Mouse (Mus musculus) liver, embryonic 12.5 days (tissue): ENCODE data around the gene Gucy2d. TPM values are rescaled to one million over a fixed set of nuclear protein-coding genes. Genes with fewer than 3 reads are reported as not detected.

Source experiments
- ATAC-seq: fragments of 200-750 bp; cut with Nextera tagmentation; 2 replicates; pipeline ENCODE4 v1.8.0; 2017; ENCODE audit warnings: moderate number of reproducible peaks, mild to moderate bottlenecking, moderate library complexity
- H3K27ac ChIP-seq: fragments of 300-500 bp; sonication (generic); 2 replicates; pipeline ENCODE4 v1.5.1; 2016; ENCODE audit warnings: mild to moderate bottlenecking
- H3K27me3 ChIP-seq: fragments of 300-500 bp; sonication (generic); replicated peaks from 2 replicates; pipeline ENCODE4 v1.6.1; 2016; ENCODE audit warnings: mild to moderate bottlenecking, moderate library complexity
- H3K36me3 ChIP-seq: fragments of 300-500 bp; sonication (generic); 2 replicates; pipeline ENCODE4 v1.6.1; 2016; ENCODE audit warnings: mild to moderate bottlenecking, moderate library complexity
- H3K4me1 ChIP-seq: fragments of 300-500 bp; sonication (generic); 2 replicates; pipeline ENCODE4 v1.6.1; 2016
- H3K4me2 ChIP-seq: fragments of 300-500 bp; sonication (generic); 2 replicates; pipeline ENCODE4 v1.6.1; 2016; ENCODE audit warnings: mild to moderate bottlenecking, moderate library complexity
- H3K4me3 ChIP-seq: fragments of 300-500 bp; sonication (generic); 2 replicates; pipeline ENCODE4 v1.5.1; 2016; ENCODE audit warnings: mild to moderate bottlenecking, moderate library complexity
- H3K9ac ChIP-seq: fragments of 300-500 bp; sonication (generic); 2 replicates; pipeline ENCODE4 v1.6.1; 2016; ENCODE audit warnings: mild to moderate bottlenecking, moderate library complexity
- H3K9me3 ChIP-seq: fragments of 300-500 bp; sonication (generic); replicated peaks from 2 replicates; pipeline ENCODE4 v1.6.1; 2016; ENCODE audit warnings: mild to moderate bottlenecking, moderate library complexity
- WGBS: fragments of 180-500 bp; shearing (Covaris S2); methylation state at CpG from one replicate; pipeline ENCODE4 v1.1.7; 2016; ENCODE audit not compliant: insufficient replicate concordance; 5-methylcytosine and 5-hydroxymethylcytosine counted together
- polyA plus RNA-seq: library from polyadenylated mRNA; unstranded; fragments of >200 nt; fragmentation: Nextera tagmentation; extraction: Ambion mirVana; gene quantifications from 2 replicates; pipeline ENCODE4 v1.2.1, GENCODE M21; 2016

The Gucy2d gene
- polyA plus RNA-seq, 1 experiment from 2014 or later: not detected

- Histone ChIP-seq H3K36me3 (no peaks in the 10 kb centered on the region), H3K9me3 (no peaks in the 10 kb centered on the region), H3K4me3 (no peak overlapping the region), H3K9ac (no peak overlapping the region), H3K4me2 (no peak overlapping the region), H3K27me3 (0 out of 2 replicates have a peak, but pooled peaks cover 6% of the 10 kb centered on the region), H3K27ac (no peak overlapping the region), H3K4me1 (no peaks in the 10 kb centered on the region)
- WGBS: 59% methylated on average over 9 of the region's 9 CpGs
- ATAC-seq: no peak
These were observed 9.5 kb downstream of the Gucy2d start for GRCm38 (mm10) chr7:98449696-98450095.

DNA sequence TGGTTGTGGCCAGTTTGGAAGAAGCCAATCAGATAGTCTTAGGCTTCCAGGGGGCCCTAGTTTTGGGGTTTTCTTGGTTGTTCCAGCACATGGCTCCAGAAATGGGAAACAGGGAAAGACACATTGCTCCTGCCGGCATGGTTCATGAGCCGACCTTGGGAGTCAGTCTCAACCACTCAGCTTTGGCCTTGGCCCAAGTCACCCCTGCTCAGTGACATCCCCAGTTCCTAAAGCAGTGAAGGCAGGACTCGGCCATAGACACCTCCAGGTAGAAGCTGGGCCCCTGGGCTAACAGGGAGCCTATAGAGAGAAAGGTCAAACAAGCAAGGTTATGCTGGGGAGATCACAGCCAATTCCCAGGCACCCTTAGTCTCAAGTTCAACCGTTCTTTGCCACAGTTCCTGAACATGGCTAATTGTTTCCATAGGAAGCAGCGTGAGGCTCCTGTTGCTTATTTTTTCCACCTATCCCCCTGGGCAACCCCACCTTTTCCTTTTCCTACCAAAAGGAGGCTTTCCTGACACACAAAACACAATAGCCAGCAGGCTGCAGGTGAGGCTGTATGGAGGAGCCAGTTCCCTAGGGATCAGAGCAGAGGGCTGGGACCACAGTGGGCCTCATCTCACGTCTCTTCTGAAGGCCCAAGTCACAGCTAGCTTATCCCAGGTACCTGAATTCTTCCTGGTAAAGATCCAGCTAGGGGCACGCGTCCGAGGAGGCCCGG, 14.3 kb downstream of the Gucy2d start:
- no peak overlapping the region for H3K27ac ChIP-seq
- WGBS: 70% methylated on average over 10 of the region's 10 CpGs
- ATAC-seq: no peak
- no peak overlapping the region for H3K4me3 ChIP-seq
- no peaks in the 10 kb centered on the region for H3K9me3 ChIP-seq
- 0 out of 2 replicates have a peak, but pooled peaks cover 6% of the 10 kb centered on the region for H3K27me3 ChIP-seq
- H3K4me2 ChIP-seq: no peak overlapping the region
- no peaks in the 10 kb centered on the region for H3K36me3 ChIP-seq
- no peak overlapping the region for H3K9ac ChIP-seq
- no peaks in the 10 kb centered on the region for H3K4me1 ChIP-seq

- H3K27ac ChIP-seq: no peak overlapping the region
- H3K9ac ChIP-seq: no peak overlapping the region
- no peaks in the 10 kb centered on the region for H3K4me1 ChIP-seq
- 0 out of 2 replicates have a peak, but pooled peaks cover 7% of the 10 kb centered on the region for H3K27me3 ChIP-seq
- H3K4me3 ChIP-seq: no peak overlapping the region
- no peak overlapping the region for H3K4me2 ChIP-seq
- ATAC-seq: no peak
- no peaks in the 10 kb centered on the region for H3K36me3 ChIP-seq
- WGBS: 68% methylated on average over 7 of the region's 7 CpGs
- no peaks in the 10 kb centered on the region for H3K9me3 ChIP-seq
These were observed 20.1 kb downstream of the Gucy2d start for GRCm38 (mm10) chr7:98460319-98460718.

DNA sequence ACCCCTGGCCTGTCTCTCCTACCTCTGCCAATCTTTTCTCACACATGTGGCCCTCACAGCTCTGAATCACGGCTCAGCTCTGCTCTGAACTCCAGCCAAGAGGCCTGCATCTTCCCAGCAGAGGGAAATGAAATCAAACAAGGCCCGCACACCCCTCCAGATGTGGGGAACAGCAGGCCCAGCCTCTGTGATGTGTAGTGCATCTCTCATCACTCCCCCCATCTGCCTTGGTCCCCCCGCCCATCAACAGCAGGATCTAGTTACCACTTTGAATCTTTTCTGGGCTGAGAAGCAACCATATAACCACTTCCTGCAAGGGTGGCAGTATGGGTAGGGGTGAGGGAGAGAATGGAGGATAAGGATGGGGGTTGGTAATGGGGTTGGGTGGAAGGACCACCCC, 28.9 kb downstream of the Gucy2d start:
- no peak for ATAC-seq
- Histone ChIP-seq H3K36me3 (no peaks in the 10 kb centered on the region), H3K9ac (no peak overlapping the region), H3K27me3 (no peaks in the 10 kb centered on the region; the same call in 1 of the 2 replicates), H3K27ac (no peak overlapping the region), H3K4me1 (no peaks in the 10 kb centered on the region), H3K4me2 (no peak overlapping the region), H3K4me3 (no peak overlapping the region), H3K9me3 (no peaks in the 10 kb centered on the region)
- WGBS: 50% methylated on average over 3 of the region's 3 CpGs

DNA sequence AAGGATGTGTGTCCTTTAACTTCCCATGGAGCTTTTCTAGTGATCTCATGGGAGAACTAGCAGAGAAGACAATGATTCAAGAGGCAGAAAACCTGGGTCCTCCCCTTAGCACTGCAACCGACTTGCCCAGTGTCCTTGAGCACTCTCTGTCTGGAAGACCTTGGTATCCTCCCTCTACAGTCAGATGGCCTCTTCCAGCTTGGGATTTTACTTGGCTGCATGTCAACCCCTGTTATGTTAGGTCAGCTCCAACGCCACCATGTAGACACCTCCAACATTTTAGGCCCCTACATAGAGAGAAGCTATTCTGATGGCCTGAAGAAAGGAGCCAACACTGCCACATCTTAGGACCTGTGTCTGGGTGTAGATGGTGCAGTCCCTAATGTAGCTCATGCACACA, 32.3 kb downstream of the Gucy2d start:
- no peaks in the 10 kb centered on the region; the same call in 1 of the 2 replicates for H3K27me3 ChIP-seq
- H3K4me2 ChIP-seq: no peak overlapping the region
- H3K36me3 ChIP-seq: no peaks in the 10 kb centered on the region
- no peak for ATAC-seq
- H3K9ac ChIP-seq: no peak overlapping the region
- no peak overlapping the region for H3K4me3 ChIP-seq
- no peaks in the 10 kb centered on the region for H3K4me1 ChIP-seq
- no peak overlapping the region for H3K27ac ChIP-seq
- H3K9me3 ChIP-seq: no peaks in the 10 kb centered on the region
- WGBS: 66% methylated on average over 2 of the region's 2 CpGs

DNA sequence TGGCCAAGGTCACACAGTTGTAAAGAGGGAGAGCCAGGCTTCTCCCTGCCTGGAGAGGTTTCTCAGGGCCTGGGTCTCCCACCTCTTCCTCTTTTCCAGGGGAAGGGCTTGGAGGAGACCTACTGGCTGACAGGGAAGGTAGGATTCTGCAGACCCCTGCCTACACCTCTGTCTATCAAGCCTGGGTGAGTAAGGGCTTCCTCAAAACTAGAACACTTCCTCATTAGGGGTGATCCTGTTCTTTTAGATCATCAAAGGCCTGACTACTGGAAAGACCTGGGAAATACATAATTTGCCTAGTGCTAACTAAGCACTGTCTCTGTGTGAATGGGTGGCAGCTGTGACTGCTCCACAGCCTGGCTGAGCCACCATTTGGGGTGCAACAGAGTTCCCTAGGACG, 34.3 kb downstream of the Gucy2d start:
- no peak overlapping the region for H3K4me2 ChIP-seq
- H3K36me3 ChIP-seq: no peaks in the 10 kb centered on the region
- ATAC-seq: no peak

DNA sequence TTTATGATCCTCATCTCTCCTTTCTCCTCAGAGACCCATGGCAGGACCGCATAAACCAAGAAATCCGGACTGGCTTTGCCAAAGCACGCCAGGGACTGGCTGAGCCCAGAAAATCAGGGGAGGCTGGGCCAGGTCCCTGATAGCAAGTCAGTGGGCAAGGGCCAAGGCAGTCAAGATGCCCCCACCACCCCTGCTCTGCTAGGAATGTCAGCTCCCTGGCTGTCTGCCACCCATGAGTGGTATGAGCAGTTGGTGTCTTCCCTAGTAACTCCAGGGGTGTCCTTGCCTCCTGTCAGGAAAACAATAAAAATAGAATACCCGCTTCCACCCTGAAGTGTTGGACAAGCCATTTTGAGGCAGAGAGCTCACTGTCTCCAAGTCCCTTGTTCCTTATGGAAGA, 36.9 kb downstream of the Gucy2d start:
- H3K4me2 ChIP-seq: no peak overlapping the region
- 78% methylated on average over 4 of the region's 4 CpGs for WGBS

More for the DNA sequence above, 34.3 kb downstream of the Gucy2d start:
- Histone ChIP-seq H3K27me3 (no peaks in the 10 kb centered on the region), H3K4me3 (no peak overlapping the region), H3K9me3 (no peaks in the 10 kb centered on the region), H3K4me1 (no peaks in the 10 kb centered on the region), H3K9ac (no peak overlapping the region), H3K27ac (no peak overlapping the region)
- 43% methylated on average over 1 of the region's 1 CpGs for whole genome bisulfite sequencing

DNA sequence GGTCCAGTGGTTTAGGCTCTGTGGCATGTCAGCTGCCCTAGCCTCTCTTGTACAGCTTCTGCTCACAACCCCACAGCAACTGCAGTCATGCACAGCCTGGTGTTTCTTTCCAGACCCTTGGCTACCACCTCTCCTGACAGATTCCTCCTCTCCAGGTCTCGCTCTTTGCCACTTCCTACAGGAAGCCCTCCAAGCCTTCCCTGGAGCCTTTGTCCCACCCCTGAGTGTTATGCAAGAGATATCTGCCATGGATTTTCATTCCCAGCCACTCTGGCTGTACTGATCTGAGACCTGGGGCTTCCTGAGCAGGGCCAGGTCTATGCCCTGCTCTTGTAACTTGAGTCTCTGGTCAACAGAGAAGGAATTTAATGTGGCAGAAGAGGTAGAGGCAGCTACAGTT, 40.3 kb downstream of the Gucy2d start:
- H3K36me3 ChIP-seq: no peaks in the 10 kb centered on the region
- H3K9me3 ChIP-seq: no peaks in the 10 kb centered on the region
- H3K4me1 ChIP-seq: no peaks in the 10 kb centered on the region; the same call in 1 of the 2 replicates
- no peak overlapping the region for H3K27ac ChIP-seq
- H3K27me3 ChIP-seq: peaks cover 35% of the 10 kb centered on the region
- H3K4me2 ChIP-seq: no peak overlapping the region
- no peak for ATAC-seq
- H3K4me3 ChIP-seq: no peak overlapping the region
- 74% methylated on average over 1 of the region's 1 CpGs for WGBS
- no peak overlapping the region for H3K9ac ChIP-seq

More for the DNA sequence above, 36.9 kb downstream of the Gucy2d start:
- Histone ChIP-seq H3K27me3 (peaks cover 18% of the 10 kb centered on the region), H3K9me3 (no peaks in the 10 kb centered on the region), H3K4me3 (no peak overlapping the region), H3K36me3 (no peaks in the 10 kb centered on the region), H3K9ac (no peak overlapping the region), H3K27ac (no peak overlapping the region), H3K4me1 (no peaks in the 10 kb centered on the region)
- ATAC-seq: no peak

- Histone ChIP-seq H3K27ac (no peak overlapping the region), H3K9me3 (no peaks in the 10 kb centered on the region), H3K4me1 (no peaks in the 10 kb centered on the region; the same call in 1 of the 2 replicates), H3K36me3 (no peaks in the 10 kb centered on the region), H3K4me3 (no peak overlapping the region), H3K27me3 (peaks cover 39% of the 10 kb centered on the region), H3K9ac (no peak overlapping the region), H3K4me2 (no peak overlapping the region)
- WGBS: 25% methylated on average over 9 of the region's 9 CpGs
- ATAC-seq: no peak
These were observed 41.0 kb downstream of the Gucy2d start for GRCm38 (mm10) chr7:98481066-98481734.

DNA sequence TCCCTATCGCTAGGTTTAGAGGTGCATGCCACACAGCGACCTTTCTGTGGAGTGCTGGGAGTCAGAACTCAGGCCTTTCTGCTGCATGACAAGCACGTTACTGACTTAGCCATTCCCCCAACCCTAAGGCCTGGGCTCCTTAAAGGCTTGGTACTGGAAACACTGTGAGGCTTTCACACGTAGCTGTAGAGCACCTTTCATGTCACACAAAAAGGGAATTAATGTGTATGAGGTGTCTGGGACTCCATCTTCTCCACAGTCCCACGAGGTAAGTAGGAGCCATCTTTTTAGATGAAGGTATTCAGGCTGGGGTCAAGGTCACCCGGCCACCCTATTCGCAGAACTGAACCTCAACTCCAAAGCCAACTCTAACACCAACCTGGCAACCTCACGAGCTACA, 41.6 kb downstream of the Gucy2d start:
- ATAC-seq: no peak
- no peak overlapping the region for H3K4me3 ChIP-seq
- no peak overlapping the region for H3K27ac ChIP-seq
- H3K36me3 ChIP-seq: no peaks in the 10 kb centered on the region
- 70% methylated on average over 8 of the region's 8 CpGs for WGBS
- H3K4me2 ChIP-seq: no peak overlapping the region
- no peak overlapping the region for H3K9ac ChIP-seq
- H3K9me3 ChIP-seq: no peaks in the 10 kb centered on the region
- no peaks in the 10 kb centered on the region; the same call in 1 of the 2 replicates for H3K4me1 ChIP-seq
- peaks cover 46% of the 10 kb centered on the region for H3K27me3 ChIP-seq

- peak; percentile 62 for ATAC-seq
These were observed 42.5 kb downstream of the Gucy2d start for GRCm38 (mm10) chr7:98482551-98483267.

DNA sequence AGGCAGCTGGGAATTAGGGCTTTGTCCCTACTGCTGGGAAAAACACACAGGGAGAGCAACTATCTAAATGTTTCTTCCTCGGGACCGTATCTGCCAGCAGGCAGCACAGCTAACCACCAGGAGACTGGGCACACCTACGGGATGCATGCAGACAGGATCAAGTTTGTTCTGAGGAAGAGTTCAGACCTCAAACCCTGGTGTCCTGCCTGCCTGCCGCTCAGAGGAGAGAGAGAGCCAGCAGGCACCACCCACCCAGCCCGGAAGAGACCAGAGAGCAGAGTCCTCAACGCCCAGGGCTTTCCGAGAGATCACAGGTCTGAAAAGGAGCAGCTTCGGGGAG, 43.0 kb downstream of the Gucy2d start:
- Histone ChIP-seq H3K4me1 (no peaks in the 10 kb centered on the region; the same call in 1 of the 2 replicates), H3K27ac (peak overlapping the region; percentile 57; the same call in 1 of the 2 replicates), H3K9me3 (no peaks in the 10 kb centered on the region), H3K4me3 (no peak overlapping the region), H3K4me2 (no peak overlapping the region), H3K9ac (no peak overlapping the region), H3K27me3 (peaks cover 58% of the 10 kb centered on the region), H3K36me3 (no peaks in the 10 kb centered on the region)
- WGBS: 17% methylated on average over 8 of the region's 8 CpGs
- ATAC-seq: no peak

More at GRCm38 (mm10) chr7:98482551-98483267, 42.5 kb downstream of the Gucy2d start:
- Histone ChIP-seq H3K4me2 (no peak overlapping the region), H3K9me3 (no peaks in the 10 kb centered on the region), H3K4me3 (no peak overlapping the region), H3K36me3 (no peaks in the 10 kb centered on the region), H3K27me3 (peaks cover 53% of the 10 kb centered on the region), H3K4me1 (no peaks in the 10 kb centered on the region; the same call in 1 of the 2 replicates), H3K9ac (no peak overlapping the region), H3K27ac (peak overlapping the region; percentile 57; the same call in 1 of the 2 replicates)
- 37% methylated on average over 12 of the region's 12 CpGs for WGBS
